Mouse (Mus musculus) CD4-positive, CD25-positive, alpha-beta regulatory T cell, adult 4 months (primary cell): ENCODE results near the gene Tgfbr1. TPM values are rescaled to one million over a fixed set of nuclear protein-coding genes. Genes with fewer than 3 reads are reported as not detected.

Source experiments
- ATAC-seq: one replicate; pipeline ENCODE4 v1.8.0; 2017
- polyA plus RNA-seq, 2 experiments: library from polyadenylated mRNA; unstranded; fragments of 100-300 nt; shearing (Covaris generic); gene quantifications; one replicate each; pipeline ENCODE4 v1.2.1; 2017

Gene Tgfbr1
- polyA plus RNA-seq, 2 experiments from 2014 or later = 33.6 to 39.2 TPM

DNA sequence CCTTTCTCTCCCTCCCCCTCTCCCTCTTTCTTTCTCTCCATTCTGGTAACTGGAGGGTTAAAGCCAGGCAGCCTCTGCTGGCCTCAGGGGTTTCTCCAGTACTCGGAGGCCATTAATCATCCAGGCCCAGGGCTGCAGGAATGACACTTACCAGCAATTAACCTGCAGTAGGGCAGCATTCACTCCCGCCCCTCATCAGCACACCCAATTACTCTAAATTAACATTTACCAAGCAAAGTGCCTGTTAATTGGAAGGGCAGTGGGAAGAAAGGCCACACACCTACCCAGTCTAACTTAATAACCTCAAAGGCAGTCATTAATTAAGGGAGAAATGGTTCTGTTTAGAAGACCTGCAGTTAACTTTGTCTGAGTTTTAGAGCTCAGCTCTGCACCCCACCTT, 71.4 kb downstream of the Tgfbr1 start:
- ATAC-seq = no peak

DNA sequence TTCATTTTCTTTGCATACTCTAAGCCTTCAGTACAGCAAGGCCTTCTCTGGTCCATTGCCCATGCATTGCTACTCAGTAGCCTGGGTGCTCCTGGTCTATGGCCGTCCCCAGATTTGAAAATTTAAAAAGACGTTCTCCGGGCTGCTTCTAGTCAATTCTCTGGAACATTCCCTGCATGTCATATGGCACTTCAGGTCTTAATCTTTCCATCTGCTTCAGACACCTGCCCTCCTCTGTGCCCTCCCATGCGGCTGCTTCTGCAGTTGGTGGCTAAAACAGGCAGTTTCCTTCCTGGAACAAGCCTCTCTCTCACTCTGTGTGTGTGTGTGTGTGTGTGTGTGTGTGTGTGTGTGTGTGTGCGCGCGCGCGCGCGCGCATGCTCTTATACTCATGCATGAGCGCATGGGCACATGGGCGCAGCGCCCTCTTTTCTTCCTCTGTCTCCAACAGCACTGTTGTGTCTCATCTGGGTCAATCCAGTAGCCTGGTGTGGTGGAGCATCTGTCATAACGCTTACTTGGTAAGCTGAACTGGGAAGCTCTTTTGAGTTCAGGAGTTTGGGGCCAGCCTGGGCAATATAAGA, 72.3 kb downstream of the Tgfbr1 start:
- no peak for ATAC-seq

DNA sequence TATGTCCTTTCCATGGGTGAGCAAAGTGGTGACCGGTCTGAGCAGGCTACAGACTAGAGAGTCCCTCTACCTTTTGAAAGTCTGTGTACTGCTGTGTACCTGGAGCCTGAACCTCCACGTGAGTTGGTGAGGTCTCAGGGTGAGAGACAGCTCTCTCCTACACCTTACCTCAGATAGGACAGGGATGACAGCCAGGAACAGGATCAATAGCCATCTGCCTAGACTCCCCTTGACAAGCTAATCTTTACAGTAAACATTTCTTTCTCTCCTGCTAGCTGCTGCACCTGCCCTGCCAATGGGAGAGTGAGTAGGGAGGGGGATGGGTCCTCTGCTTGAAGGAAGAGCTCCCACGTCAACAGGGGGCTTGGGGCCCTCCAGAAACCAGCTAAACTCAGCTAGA, 74.6 kb downstream of the Tgfbr1 start:
- no peak for ATAC-seq

DNA sequence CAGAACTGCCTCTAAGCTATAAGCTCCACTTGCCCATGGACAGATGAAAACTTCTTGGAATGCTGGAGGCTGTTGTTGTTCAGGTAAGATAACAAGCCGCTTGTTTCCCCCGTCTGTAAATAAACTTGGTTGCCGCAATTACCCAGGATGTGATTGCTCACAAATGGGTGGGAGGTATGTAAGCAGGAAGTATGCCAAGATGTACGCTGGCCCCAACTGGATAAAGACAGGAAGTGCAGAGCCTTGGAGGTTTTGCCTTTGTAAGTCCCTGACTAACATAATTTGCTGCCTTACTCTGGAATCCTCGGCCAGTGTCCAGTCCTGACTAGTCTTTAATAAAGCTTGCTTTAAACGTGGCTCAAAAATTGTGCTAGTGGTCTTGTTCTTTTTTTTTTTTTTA, 77.5 kb downstream of the Tgfbr1 start:
- no peak for ATAC-seq

DNA sequence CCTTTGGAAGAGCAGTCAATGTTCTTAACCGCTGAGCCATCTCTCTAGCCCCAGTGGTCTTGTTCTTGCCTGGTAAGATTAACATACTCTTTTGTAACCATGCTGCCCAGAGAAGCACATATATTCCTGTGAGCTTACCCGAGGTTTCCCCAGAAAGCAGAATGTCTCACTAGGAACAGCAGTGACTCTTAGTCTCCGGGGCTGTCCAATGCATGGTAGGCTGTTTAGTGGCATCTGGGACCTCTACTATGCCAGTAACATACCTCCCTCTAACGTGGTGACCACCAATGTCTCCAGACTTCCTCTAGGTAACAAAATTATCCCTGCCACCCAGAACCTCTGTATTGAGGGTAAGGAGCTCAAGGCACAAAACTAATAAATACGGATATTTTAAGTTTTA, 78.1 kb downstream of the Tgfbr1 start:
- no peak for ATAC-seq

DNA sequence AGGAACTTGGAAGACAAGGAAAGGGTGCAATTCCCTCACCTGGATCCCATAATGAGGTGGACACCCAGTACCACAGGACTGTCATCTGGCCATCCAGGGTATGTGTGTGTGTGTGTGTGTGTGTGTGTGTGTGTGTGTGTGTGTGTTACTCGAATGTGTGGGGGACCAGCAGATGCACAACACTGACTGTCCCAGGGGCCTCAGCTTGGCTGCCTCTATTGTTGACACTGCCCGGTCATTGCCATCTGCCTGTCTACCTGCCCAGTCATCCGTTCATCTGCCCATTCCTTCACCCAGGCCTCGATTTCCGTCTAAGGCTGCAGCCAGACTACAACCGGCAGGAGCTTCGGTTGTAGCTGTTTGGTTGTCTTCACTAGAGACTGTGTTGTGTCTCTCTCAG, 79.7 kb downstream of the Tgfbr1 start:
- no peak for ATAC-seq

DNA sequence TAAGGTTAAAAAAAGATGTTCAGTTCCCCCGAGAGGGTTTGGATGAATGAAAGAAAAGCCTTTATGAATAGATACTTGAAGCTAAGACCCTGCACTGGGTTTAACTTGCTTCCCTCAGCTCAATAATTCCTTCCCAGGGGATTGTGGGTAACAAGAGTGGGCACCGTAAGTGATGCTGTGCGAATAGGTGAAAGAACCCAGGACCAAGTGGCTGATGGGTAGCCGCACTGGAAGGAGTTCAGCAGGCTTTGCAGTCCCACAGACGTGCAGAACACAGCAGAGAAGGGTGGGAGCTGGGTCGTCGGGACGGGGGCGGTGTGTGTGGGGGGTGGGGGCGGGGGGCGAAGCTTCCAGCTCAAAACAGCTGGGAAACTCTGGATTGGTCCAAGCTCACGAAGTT, 82.1 kb downstream of the Tgfbr1 start:
- ATAC-seq = no peak

DNA sequence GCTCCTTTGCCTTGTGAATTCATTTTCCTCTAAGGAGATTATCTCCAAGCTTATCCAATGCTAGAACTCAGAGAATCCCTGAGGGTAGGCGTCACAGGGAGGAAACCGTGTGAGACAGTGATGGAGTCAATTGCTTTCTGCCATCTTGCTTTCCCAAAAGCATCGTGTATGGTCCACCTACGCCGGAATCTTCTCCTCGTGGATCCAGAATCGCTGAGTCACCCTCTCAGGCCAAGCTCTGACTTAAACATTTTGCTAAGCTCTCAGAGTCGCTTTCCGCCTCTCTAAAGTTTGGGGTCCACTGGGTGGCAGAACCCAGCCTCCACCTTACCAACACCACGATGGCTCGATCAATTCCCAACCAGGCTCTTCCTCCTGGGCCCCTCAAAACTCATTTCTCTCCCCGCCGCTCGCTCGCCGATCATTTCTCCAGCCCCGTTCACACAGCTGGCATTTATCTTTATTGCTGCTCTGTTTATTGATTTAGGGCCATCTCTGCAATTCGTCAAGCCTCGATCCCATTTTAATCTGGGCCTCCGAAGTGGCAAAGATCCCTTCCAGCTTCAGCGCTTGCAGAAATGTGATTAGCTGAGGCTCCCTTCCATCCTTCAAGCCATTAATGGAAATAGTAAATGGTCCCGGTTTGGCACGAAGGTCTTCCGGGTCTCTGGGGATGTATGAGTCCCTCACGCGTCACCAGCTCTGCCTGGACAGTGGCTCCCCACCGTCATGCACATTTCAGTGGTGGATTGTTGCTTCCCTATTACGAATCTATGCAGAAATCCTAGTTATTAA, 82.7 kb downstream of the Tgfbr1 start:
- no peak for ATAC-seq

DNA sequence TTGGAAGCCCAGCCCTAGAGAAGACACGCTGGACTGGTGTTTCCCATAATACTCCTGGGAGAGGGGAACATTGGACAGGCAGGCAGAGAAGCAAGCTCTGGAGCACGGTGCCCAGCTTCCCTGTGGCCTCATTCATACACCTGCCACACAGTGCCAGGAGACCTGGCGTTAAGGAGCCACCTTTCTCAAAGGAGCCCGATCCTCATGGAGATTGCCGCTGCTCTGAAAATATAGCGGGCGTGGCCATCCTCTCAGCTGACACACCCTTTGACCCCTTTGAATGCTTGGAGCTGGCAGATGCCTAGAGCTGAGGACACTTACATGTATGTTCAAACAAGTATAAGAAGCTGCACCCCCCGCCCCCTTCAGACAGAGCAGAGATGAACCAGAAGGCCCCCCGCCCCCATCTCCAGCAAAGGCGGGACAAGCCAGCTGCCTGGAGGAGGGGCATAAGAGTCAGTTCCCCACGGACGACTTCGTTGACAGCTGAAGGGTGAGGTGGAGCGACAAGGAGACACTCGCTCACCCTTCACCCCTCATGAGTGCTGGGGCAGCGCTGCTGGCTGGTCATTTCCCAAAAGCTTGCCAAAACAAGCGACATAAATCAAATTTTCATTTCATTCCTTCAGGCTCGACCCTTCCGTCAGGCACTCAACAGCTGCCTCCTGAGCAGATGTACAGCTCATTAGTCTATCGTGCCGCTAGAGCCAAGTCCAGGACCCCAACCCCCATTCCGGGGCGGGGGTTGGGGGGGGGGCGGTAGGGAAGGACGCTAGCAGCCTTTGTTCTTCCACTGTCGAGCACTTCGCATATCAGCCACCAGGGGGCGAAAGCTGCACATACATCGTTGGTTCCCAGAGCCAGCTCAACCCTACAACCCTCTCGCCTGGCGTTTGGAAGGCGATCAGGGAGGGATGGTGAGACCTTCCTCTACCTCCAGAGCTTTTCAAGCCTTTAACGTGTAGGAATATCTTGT, 84.6 kb downstream of the Tgfbr1 start:
- ATAC-seq = peak; percentile 78

DNA sequence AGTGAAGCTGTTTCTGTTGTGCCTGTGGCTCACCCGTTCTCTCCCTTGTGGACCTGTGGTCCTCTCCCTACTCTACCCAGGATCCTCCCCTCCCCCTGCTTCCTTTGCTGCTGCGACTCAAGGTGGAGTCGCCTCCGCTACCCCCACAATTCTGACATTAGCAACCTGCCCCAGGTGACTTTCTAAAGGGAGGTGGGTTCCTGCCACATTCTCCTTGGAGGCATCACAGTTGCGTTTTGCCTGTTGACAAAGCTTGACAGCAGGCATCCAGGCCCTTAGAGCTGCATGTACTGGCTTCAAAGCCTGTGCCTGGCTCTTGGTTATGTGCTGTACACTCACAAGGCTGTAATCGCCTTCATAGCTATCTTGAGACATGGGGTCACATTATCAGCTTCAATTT, 85.9 kb downstream of the Tgfbr1 start:
- ATAC-seq = no peak

DNA sequence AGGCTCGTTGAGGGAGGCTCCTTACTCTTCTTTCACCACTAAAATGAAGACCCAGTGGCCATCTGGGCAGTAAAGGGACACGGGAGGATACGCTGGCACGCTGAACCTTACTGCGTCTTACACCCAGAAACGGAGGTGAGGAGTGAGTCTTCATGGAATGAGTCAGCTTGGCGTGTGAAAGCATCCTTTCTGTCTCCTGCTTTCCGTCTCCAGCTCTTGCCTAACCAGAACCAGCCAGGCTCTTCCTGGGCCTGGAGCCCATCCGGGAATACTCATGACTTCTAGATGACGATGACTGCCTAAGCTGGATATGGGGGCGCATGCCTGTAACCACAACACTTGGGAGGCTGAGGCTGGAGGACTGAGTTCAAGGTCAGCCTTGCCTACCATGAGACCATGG, 87.9 kb downstream of the Tgfbr1 start:
- ATAC-seq = no peak

DNA sequence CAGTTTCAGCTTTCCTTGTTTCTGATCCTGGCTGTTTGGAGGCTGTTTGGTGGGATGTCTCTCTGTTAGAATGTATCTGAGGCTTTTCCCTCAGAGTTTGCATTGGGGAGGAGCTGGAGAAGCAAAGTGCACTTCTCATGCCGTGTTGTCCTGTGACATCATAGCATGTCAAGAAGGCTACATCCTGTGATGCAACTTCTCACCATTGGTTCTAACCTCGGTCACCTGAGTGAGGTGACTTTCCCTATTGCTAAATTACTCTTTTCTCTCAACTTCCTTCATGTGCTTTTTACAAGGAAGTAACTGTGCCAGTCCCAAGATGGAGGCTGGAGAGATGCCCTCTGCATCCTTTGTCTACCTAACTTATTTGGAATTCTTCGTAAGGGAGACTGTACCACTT, 95.5 kb downstream of the Tgfbr1 start:
- ATAC-seq = no peak

DNA sequence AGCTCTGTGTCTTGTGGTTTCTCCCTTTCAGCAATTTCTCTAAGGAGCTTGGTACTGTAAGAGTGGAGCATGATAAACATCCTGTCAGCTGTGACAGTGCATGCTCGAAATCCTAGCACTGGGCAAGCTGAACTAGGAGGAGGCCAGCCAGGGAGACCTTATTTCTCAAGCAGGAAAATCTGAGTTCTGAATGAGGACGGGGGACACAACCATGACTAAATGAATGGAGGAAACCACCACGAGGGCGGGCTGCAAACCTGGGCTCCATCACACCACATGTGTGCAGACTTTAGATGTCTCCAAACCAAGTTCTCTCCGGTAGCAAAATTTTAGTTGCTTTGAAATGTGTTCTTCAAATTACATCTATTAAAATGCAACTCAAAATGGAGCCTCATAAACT, 96.1 kb downstream of the Tgfbr1 start:
- ATAC-seq = no peak

DNA sequence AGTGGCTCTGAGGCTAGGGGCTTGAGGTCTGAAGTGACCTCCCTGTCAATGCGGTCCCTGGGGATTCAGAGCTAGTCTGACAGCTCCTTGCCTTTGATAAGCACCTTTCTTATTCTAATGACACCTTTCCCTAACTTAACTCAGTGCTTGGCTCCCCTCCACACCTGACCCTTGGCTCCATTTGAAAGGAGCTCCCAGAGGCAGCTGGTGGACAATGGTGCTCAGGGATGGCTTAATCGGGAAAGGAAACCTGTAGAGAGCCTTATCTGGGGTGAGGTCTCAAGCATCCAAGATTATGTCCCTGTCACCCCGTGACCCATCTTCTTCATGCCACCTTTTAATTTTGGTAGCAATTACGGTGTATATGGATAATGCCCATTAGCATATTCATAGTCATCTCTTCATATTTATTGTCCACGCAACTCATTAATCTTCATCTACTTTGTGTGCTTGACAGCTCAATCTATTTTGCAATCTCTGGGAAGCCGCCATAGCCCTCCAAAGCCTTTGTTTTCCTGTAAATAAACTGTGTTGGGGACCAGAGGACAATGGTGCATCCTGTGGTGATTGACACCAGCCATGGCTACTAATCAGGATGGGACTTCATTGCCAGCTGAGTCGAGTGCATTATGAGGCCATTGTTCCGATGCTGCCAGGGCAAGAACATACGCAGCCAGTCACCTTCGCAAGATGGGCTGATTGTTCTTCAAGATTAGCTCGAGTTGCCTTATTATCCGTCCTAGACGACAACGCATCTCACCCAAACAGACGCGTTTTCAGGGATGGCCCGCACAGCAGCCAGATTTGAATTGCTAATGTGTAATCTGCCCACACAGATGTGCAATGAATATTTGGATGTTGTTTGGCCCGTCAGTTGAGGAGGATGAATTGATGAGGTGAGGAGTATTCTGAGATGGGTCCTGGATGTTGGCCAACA, 96.8 kb downstream of the Tgfbr1 start:
- no peak for ATAC-seq

Other genes with a start within 250 kb of the Tgfbr1 start
- gene Col15a1, start 145.1 kb upstream of the Tgfbr1 start, polyA plus RNA-seq = 1 to 10 TPM; 3.2 to 3.9 TPM
- 1 to 10 TPM; 8.3 to 9.2 TPM for gene Alg2, start 121.1 kb downstream of the Tgfbr1 start, polyA plus RNA-seq
- gene Sec61b, start 121.4 kb downstream of the Tgfbr1 start, polyA plus RNA-seq = 100 to 1,000 TPM; 231 to 289 TPM